Mouse (Mus musculus): ENCODE measurements around the gene Adnp. TPM values are rescaled to one million over a fixed set of nuclear protein-coding genes. Genes with fewer than 3 reads are reported as not detected.

The Adnp gene
- 8.2 TPM for polyA plus RNA-seq (2012; fragmentation: generic; extraction: Trizol)

- peaks cover 50% of the 10 kb centered on the region for H3K36me3 ChIP-seq (ENCODE audit: control insufficient read depth, insufficient read depth)
Observed at GRCm38 (mm10) chr2:168206725-168207644, at the start of gene Adnp. Gene Adnp (minus strand): TSS chr2:168207112.

GRCm38 (mm10) chr2:168256506-168256905, 49.6 kb upstream of the Adnp start:
- Histone ChIP-seq H3K4me2 (ENCODE audit: low read depth) (no peak overlapping the region), H3ac (ENCODE audit: control insufficient read depth, insufficient read length) (no peak overlapping the region), H3K79me2 (ENCODE audit: control insufficient read depth, insufficient read depth) (no peaks in the 10 kb centered on the region), H3K36me3 (ENCODE audit: control insufficient read depth, insufficient read depth) (no peaks in the 10 kb centered on the region), H3K27me3 (ENCODE audit: control insufficient read depth, insufficient read depth, insufficient read length) (peaks cover 52% of the 10 kb centered on the region), H3K4me3 (no peak overlapping the region)
- TF ChIP-seq USF1 (IDR thresholded peaks at IDR 0.05; ENCODE audit: low read depth) (no peak), TCF12 (IDR thresholded peaks at IDR 0.05; ENCODE audit: insufficient read depth, poor library complexity, severe bottlenecking) (no peak), MYOG (IDR thresholded peaks at IDR 0.05; ENCODE audit: control insufficient read depth in 1 of 3, insufficient read depth in 1 of 3, insufficient read length in 2 of 3, low read depth in 2 of 3) (no peak), MYOD1 (IDR thresholded peaks at IDR 0.05; ENCODE audit: control insufficient read depth in 1 of 3, insufficient read length in 2 of 3, low read depth in 2 of 3) (no peak), MAX (IDR thresholded peaks at IDR 0.05; ENCODE audit: low read depth) (no peak), REST (IDR thresholded peaks at IDR 0.05; ENCODE audit: insufficient read depth, insufficient read length) (no peak), E2F4 (IDR thresholded peaks at IDR 0.05; ENCODE audit: insufficient read depth) (no peak), POLR2A (IDR thresholded peaks at IDR 0.05; ENCODE audit: insufficient read length, low read depth) (no peak), CEBPB (IDR thresholded peaks at IDR 0.05; ENCODE audit: insufficient read depth, poor library complexity, severe bottlenecking) (no peak), POLR2AphosphoS2 (IDR thresholded peaks at IDR 0.05; ENCODE audit: insufficient read length, low read depth) (no peak), TCF3 (IDR thresholded peaks at IDR 0.05; ENCODE audit: insufficient read length, low read depth) (no peak), SRF (IDR thresholded peaks at IDR 0.05; ENCODE audit: control insufficient read depth, insufficient read length, low read depth) (no peak)

More at GRCm38 (mm10) chr2:168206725-168207644, at the start of gene Adnp:
- H3K79me2 ChIP-seq (ENCODE audit: control insufficient read depth, insufficient read depth), result peaks cover 42% of the 10 kb centered on the region
- H3ac ChIP-seq (ENCODE audit: control insufficient read depth, insufficient read length), result peak within 1 kb of the TSS; percentile 100
- peak within 1 kb of the TSS; percentile 77 for H3K4me3 ChIP-seq
- TF ChIP-seq POLR2AphosphoS2 (IDR thresholded peaks at IDR 0.05; ENCODE audit: insufficient read length, low read depth), result peak; percentile 70
- TF ChIP-seq REST (IDR thresholded peaks at IDR 0.05; ENCODE audit: insufficient read depth, insufficient read length), result no peak
- no peak for TF ChIP-seq TCF12 (IDR thresholded peaks at IDR 0.05; ENCODE audit: insufficient read depth, poor library complexity, severe bottlenecking)
- TF ChIP-seq SRF (IDR thresholded peaks at IDR 0.05; ENCODE audit: control insufficient read depth, insufficient read length, low read depth), result peak; percentile 42
- peak in 2 of 3 experiments; percentile 51 for TF ChIP-seq MYOD1 (IDR thresholded peaks at IDR 0.05; ENCODE audit: control insufficient read depth in 1 of 3, insufficient read length in 2 of 3, low read depth in 2 of 3)
- no peak for TF ChIP-seq CEBPB (IDR thresholded peaks at IDR 0.05; ENCODE audit: insufficient read depth, poor library complexity, severe bottlenecking)
- TF ChIP-seq TCF3 (IDR thresholded peaks at IDR 0.05; ENCODE audit: insufficient read length, low read depth), result no peak
- peak in 2 of 3 experiments; percentile 26 to 66 for TF ChIP-seq MYOG (IDR thresholded peaks at IDR 0.05; ENCODE audit: control insufficient read depth in 1 of 3, insufficient read depth in 1 of 3, insufficient read length in 2 of 3, low read depth in 2 of 3)
- TF ChIP-seq MAX (IDR thresholded peaks at IDR 0.05; ENCODE audit: low read depth), result no peak
- no peak for TF ChIP-seq E2F4 (IDR thresholded peaks at IDR 0.05; ENCODE audit: insufficient read depth)
- TF ChIP-seq POLR2A (IDR thresholded peaks at IDR 0.05; ENCODE audit: insufficient read length, low read depth), result peak; percentile 20
- TF ChIP-seq USF1 (IDR thresholded peaks at IDR 0.05; ENCODE audit: low read depth), result peak; percentile 26
- peak within 1 kb of the TSS; percentile 89 for H3K4me2 ChIP-seq (ENCODE audit: low read depth)
- H3K27me3 ChIP-seq (ENCODE audit: control insufficient read depth, insufficient read depth, insufficient read length), result no peaks in the 10 kb centered on the region

GRCm38 (mm10) chr2:168253822-168254221, 46.9 kb upstream of the Adnp start:
- H3K4me3 ChIP-seq, result no peak overlapping the region
- TF ChIP-seq POLR2A (IDR thresholded peaks at IDR 0.05; ENCODE audit: insufficient read length, low read depth), result no peak
- TF ChIP-seq REST (IDR thresholded peaks at IDR 0.05; ENCODE audit: insufficient read depth, insufficient read length), result no peak
- no peak for TF ChIP-seq MAX (IDR thresholded peaks at IDR 0.05; ENCODE audit: low read depth)
- no peak for TF ChIP-seq TCF12 (IDR thresholded peaks at IDR 0.05; ENCODE audit: insufficient read depth, poor library complexity, severe bottlenecking)
- TF ChIP-seq MYOD1 (IDR thresholded peaks at IDR 0.05; ENCODE audit: control insufficient read depth in 1 of 3, insufficient read length in 2 of 3, low read depth in 2 of 3), result no peak
- no peak for TF ChIP-seq E2F4 (IDR thresholded peaks at IDR 0.05; ENCODE audit: insufficient read depth)
- no peak for TF ChIP-seq TCF3 (IDR thresholded peaks at IDR 0.05; ENCODE audit: insufficient read length, low read depth)
- TF ChIP-seq USF1 (IDR thresholded peaks at IDR 0.05; ENCODE audit: low read depth), result no peak
- TF ChIP-seq POLR2AphosphoS2 (IDR thresholded peaks at IDR 0.05; ENCODE audit: insufficient read length, low read depth), result no peak
- no peak for TF ChIP-seq SRF (IDR thresholded peaks at IDR 0.05; ENCODE audit: control insufficient read depth, insufficient read length, low read depth)
- TF ChIP-seq CEBPB (IDR thresholded peaks at IDR 0.05; ENCODE audit: insufficient read depth, poor library complexity, severe bottlenecking), result no peak
- no peak for TF ChIP-seq MYOG (IDR thresholded peaks at IDR 0.05; ENCODE audit: control insufficient read depth in 1 of 3, insufficient read depth in 1 of 3, insufficient read length in 2 of 3, low read depth in 2 of 3)

GRCm38 (mm10) chr2:168252639-168253292, 45.9 kb upstream of the Adnp start:
- Histone ChIP-seq H3K27me3 (ENCODE audit: control insufficient read depth, insufficient read depth, insufficient read length) (peaks cover 25% of the 10 kb centered on the region), H3K79me2 (ENCODE audit: control insufficient read depth, insufficient read depth) (no peaks in the 10 kb centered on the region), H3K4me2 (ENCODE audit: low read depth) (no peak overlapping the region), H3K4me3 (no peak overlapping the region), H3ac (ENCODE audit: control insufficient read depth, insufficient read length) (no peak overlapping the region), H3K36me3 (ENCODE audit: control insufficient read depth, insufficient read depth) (no peaks in the 10 kb centered on the region)
- no peak for TF ChIP-seq SRF (IDR thresholded peaks at IDR 0.05; ENCODE audit: control insufficient read depth, insufficient read length, low read depth)
- TF ChIP-seq MAX (IDR thresholded peaks at IDR 0.05; ENCODE audit: low read depth), result no peak
- no peak for TF ChIP-seq POLR2AphosphoS2 (IDR thresholded peaks at IDR 0.05; ENCODE audit: insufficient read length, low read depth)
- no peak for TF ChIP-seq CEBPB (IDR thresholded peaks at IDR 0.05; ENCODE audit: insufficient read depth, poor library complexity, severe bottlenecking)
- TF ChIP-seq TCF12 (IDR thresholded peaks at IDR 0.05; ENCODE audit: insufficient read depth, poor library complexity, severe bottlenecking), result no peak
- TF ChIP-seq POLR2A (IDR thresholded peaks at IDR 0.05; ENCODE audit: insufficient read length, low read depth), result no peak
- TF ChIP-seq REST (IDR thresholded peaks at IDR 0.05; ENCODE audit: insufficient read depth, insufficient read length), result no peak
- TF ChIP-seq USF1 (IDR thresholded peaks at IDR 0.05; ENCODE audit: low read depth), result no peak
- TF ChIP-seq MYOG (IDR thresholded peaks at IDR 0.05; ENCODE audit: control insufficient read depth in 1 of 3, insufficient read depth in 1 of 3, insufficient read length in 2 of 3, low read depth in 2 of 3), result no peak
- no peak for TF ChIP-seq E2F4 (IDR thresholded peaks at IDR 0.05; ENCODE audit: insufficient read depth)
- no peak for TF ChIP-seq MYOD1 (IDR thresholded peaks at IDR 0.05; ENCODE audit: control insufficient read depth in 1 of 3, insufficient read length in 2 of 3, low read depth in 2 of 3)
- no peak for TF ChIP-seq TCF3 (IDR thresholded peaks at IDR 0.05; ENCODE audit: insufficient read length, low read depth)

More at GRCm38 (mm10) chr2:168253822-168254221, 46.9 kb upstream of the Adnp start:
- no peak overlapping the region for H3K4me2 ChIP-seq (ENCODE audit: low read depth)
- no peak overlapping the region for H3ac ChIP-seq (ENCODE audit: control insufficient read depth, insufficient read length)
- no peaks in the 10 kb centered on the region for H3K36me3 ChIP-seq (ENCODE audit: control insufficient read depth, insufficient read depth)
- no peaks in the 10 kb centered on the region for H3K79me2 ChIP-seq (ENCODE audit: control insufficient read depth, insufficient read depth)
- peaks cover 27% of the 10 kb centered on the region for H3K27me3 ChIP-seq (ENCODE audit: control insufficient read depth, insufficient read depth, insufficient read length)

All from myocyte (in vitro differentiated cells).